Mouse (Mus musculus) heart, embryonic 16.5 days (tissue): ENCODE data around the gene Tbc1d22a. TPM values are rescaled to one million over a fixed set of nuclear protein-coding genes. Genes with fewer than 3 reads are reported as not detected.

ENCODE experiments used
- ATAC-seq: fragments of 200-750 bp; cut with Nextera tagmentation; replicated peaks from 2 replicates; pipeline ENCODE4 v1.8.0; 2017; ENCODE audit warnings: moderate number of reproducible peaks; ENCODE audit not compliant: insufficient read depth, low FRiP score; ENCODE audit errors: extremely low read depth
- H3K27ac ChIP-seq: fragments of 300-500 bp; sonication (generic); 2 replicates; pipeline ENCODE4 v1.5.1; 2014; ENCODE audit warnings: mild to moderate bottlenecking, low read length, control low read depth, moderate library complexity
- H3K27me3 ChIP-seq: fragments of 300-500 bp; sonication (generic); 2 replicates; pipeline ENCODE4 v1.6.1; 2014; ENCODE audit warnings: low read length, mixed read lengths; ENCODE audit not compliant: control insufficient read depth, insufficient read depth
- H3K36me3 ChIP-seq: fragments of 300-500 bp; sonication (generic); 2 replicates; pipeline ENCODE4 v1.6.1; 2014; ENCODE audit not compliant: control insufficient read depth, insufficient read depth
- H3K4me1 ChIP-seq: fragments of 300-500 bp; sonication (generic); 2 replicates; pipeline ENCODE4 v1.6.1; 2014; ENCODE audit warnings: low read length, mixed read lengths; ENCODE audit not compliant: control insufficient read depth, insufficient read depth
- H3K4me2 ChIP-seq: fragments of 300-500 bp; sonication (generic); 2 replicates; pipeline ENCODE4 v1.6.1; 2014; ENCODE audit warnings: low read depth, mild to moderate bottlenecking, control low read depth, low read length
- H3K4me3 ChIP-seq: fragments of 300-500 bp; sonication (generic); 2 replicates; pipeline ENCODE4 v1.5.1; 2014; ENCODE audit warnings: mild to moderate bottlenecking, control low read depth, low read length
- H3K9ac ChIP-seq: fragments of 300-500 bp; sonication (generic); 2 replicates; pipeline ENCODE4 v1.6.1; 2014; ENCODE audit warnings: low read length, control low read depth
- H3K9me3 ChIP-seq: fragments of 300-500 bp; sonication (generic); replicated peaks from 2 replicates; pipeline ENCODE4 v1.6.1; 2016; ENCODE audit warnings: low read length; ENCODE audit not compliant: control insufficient read depth
- WGBS: fragments of 180-500 bp; shearing (Covaris S2); extraction: QIAGEN DNeasy Blood & Tissue Kit; methylation state at CpG from one replicate; pipeline ENCODE4 v1.1.7; 2014; 5-methylcytosine and 5-hydroxymethylcytosine counted together
- polyA plus RNA-seq: library from polyadenylated mRNA; unstranded; fragments of >200 nt; fragmentation: Nextera tagmentation; extraction: Ambion mirVana; gene quantifications from 2 replicates; pipeline ENCODE4 v1.2.1, GENCODE M21; 2015

Tbc1d22a gene
- polyA plus RNA-seq, 1 experiment from 2014 or later, result 11.5 TPM

GRCm38 (mm10) chr15:86285296-86285695 lies 71.0 kb downstream of the Tbc1d22a start:
- no peak overlapping the region for H3K4me2 ChIP-seq
- no peaks in the 10 kb centered on the region for H3K27me3 ChIP-seq
- no peak overlapping the region for H3K9ac ChIP-seq
- no peaks in the 10 kb centered on the region for H3K36me3 ChIP-seq
- H3K4me1 ChIP-seq, result peaks cover 8% of the 10 kb centered on the region
- H3K4me3 ChIP-seq, result no peak overlapping the region
- no peak overlapping the region for H3K27ac ChIP-seq
- H3K9me3 ChIP-seq, result no peaks in the 10 kb centered on the region
- ATAC-seq, result no peak
- WGBS, result 90% methylated on average over 2 of the region's 2 CpGs

GRCm38 (mm10) chr15:86290074-86290473 lies 75.8 kb downstream of the Tbc1d22a start:
- Histone ChIP-seq H3K9ac (no peak overlapping the region), H3K4me3 (no peak overlapping the region), H3K4me2 (no peak overlapping the region), H3K27me3 (no peaks in the 10 kb centered on the region), H3K36me3 (no peaks in the 10 kb centered on the region), H3K9me3 (no peaks in the 10 kb centered on the region), H3K27ac (no peak overlapping the region), H3K4me1 (peaks cover 11% of the 10 kb centered on the region)
- WGBS, result 39% methylated on average over 3 of the region's 3 CpGs
- no peak for ATAC-seq

GRCm38 (mm10) chr15:86292288-86292687 lies 78.0 kb downstream of the Tbc1d22a start:
- WGBS, result 84% methylated on average over 6 of the region's 6 CpGs

GRCm38 (mm10) chr15:86294426-86294825 lies 80.2 kb downstream of the Tbc1d22a start:
- no peak for ATAC-seq
- Histone ChIP-seq H3K27me3 (no peaks in the 10 kb centered on the region), H3K36me3 (no peaks in the 10 kb centered on the region), H3K4me3 (no peak overlapping the region), H3K27ac (no peak overlapping the region), H3K9me3 (no peaks in the 10 kb centered on the region), H3K4me2 (no peak overlapping the region), H3K9ac (no peak overlapping the region), H3K4me1 (peaks cover 11% of the 10 kb centered on the region)
- WGBS, result 81% methylated on average over 3 of the region's 3 CpGs

More at GRCm38 (mm10) chr15:86292288-86292687, 78.0 kb downstream of the Tbc1d22a start:
- no peak overlapping the region for H3K9ac ChIP-seq
- no peak overlapping the region for H3K4me3 ChIP-seq
- H3K4me1 ChIP-seq, result peaks cover 11% of the 10 kb centered on the region
- no peaks in the 10 kb centered on the region for H3K36me3 ChIP-seq
- H3K4me2 ChIP-seq, result no peak overlapping the region
- H3K27me3 ChIP-seq, result no peaks in the 10 kb centered on the region
- no peak for ATAC-seq
- no peak overlapping the region for H3K27ac ChIP-seq
- no peaks in the 10 kb centered on the region for H3K9me3 ChIP-seq

- no peak for ATAC-seq
- no peak overlapping the region for H3K27ac ChIP-seq
- WGBS, result 86% methylated on average over 4 of the region's 4 CpGs
These were observed 81.5 kb downstream of the Tbc1d22a start for GRCm38 (mm10) chr15:86295722-86296288.

GRCm38 (mm10) chr15:86297281-86297680 lies 83.0 kb downstream of the Tbc1d22a start:
- no peaks in the 10 kb centered on the region for H3K4me1 ChIP-seq
- H3K36me3 ChIP-seq, result no peaks in the 10 kb centered on the region; the same call in 1 of the 2 replicates
- 94% methylated on average over 1 of the region's 1 CpGs for WGBS
- no peaks in the 10 kb centered on the region for H3K9me3 ChIP-seq
- ATAC-seq, result no peak
- H3K4me3 ChIP-seq, result no peak overlapping the region
- no peak overlapping the region for H3K9ac ChIP-seq
- H3K27ac ChIP-seq, result no peak overlapping the region
- H3K27me3 ChIP-seq, result no peaks in the 10 kb centered on the region
- H3K4me2 ChIP-seq, result no peak overlapping the region

More at GRCm38 (mm10) chr15:86295722-86296288, 81.5 kb downstream of the Tbc1d22a start:
- Histone ChIP-seq H3K9ac (no peak overlapping the region), H3K9me3 (no peaks in the 10 kb centered on the region), H3K4me2 (no peak overlapping the region), H3K4me1 (no peaks in the 10 kb centered on the region), H3K36me3 (no peaks in the 10 kb centered on the region), H3K4me3 (no peak overlapping the region), H3K27me3 (no peaks in the 10 kb centered on the region)

- H3K4me1 ChIP-seq, result no peaks in the 10 kb centered on the region
- ATAC-seq, result no peak
- 94% methylated on average over 1 of the region's 1 CpGs for WGBS
- no peaks in the 10 kb centered on the region for H3K9me3 ChIP-seq
- no peaks in the 10 kb centered on the region for H3K27me3 ChIP-seq
- H3K27ac ChIP-seq, result no peak overlapping the region
- H3K36me3 ChIP-seq, result no peaks in the 10 kb centered on the region; the same call in 1 of the 2 replicates
- H3K4me3 ChIP-seq, result no peak overlapping the region
- no peak overlapping the region for H3K4me2 ChIP-seq
- H3K9ac ChIP-seq, result no peak overlapping the region
These were observed 89.6 kb downstream of the Tbc1d22a start for GRCm38 (mm10) chr15:86303876-86304275.

GRCm38 (mm10) chr15:86304861-86305260 lies 90.6 kb downstream of the Tbc1d22a start:
- Histone ChIP-seq H3K27me3 (no peaks in the 10 kb centered on the region), H3K9ac (no peak overlapping the region), H3K27ac (no peak overlapping the region), H3K36me3 (no peaks in the 10 kb centered on the region; the same call in 1 of the 2 replicates), H3K9me3 (no peaks in the 10 kb centered on the region), H3K4me1 (no peaks in the 10 kb centered on the region), H3K4me2 (no peak overlapping the region), H3K4me3 (no peak overlapping the region)
- WGBS, result 77% methylated on average over 3 of the region's 3 CpGs
- ATAC-seq, result no peak

- Histone ChIP-seq H3K4me2 (no peak overlapping the region), H3K4me1 (no peaks in the 10 kb centered on the region), H3K27me3 (no peaks in the 10 kb centered on the region), H3K4me3 (no peak overlapping the region), H3K36me3 (no peaks in the 10 kb centered on the region; the same call in 1 of the 2 replicates), H3K9ac (no peak overlapping the region), H3K9me3 (no peaks in the 10 kb centered on the region), H3K27ac (no peak overlapping the region)
- WGBS, result 77% methylated on average over 3 of the region's 3 CpGs
- no peak for ATAC-seq
These were observed 91.0 kb downstream of the Tbc1d22a start for GRCm38 (mm10) chr15:86305290-86305689.
